Mouse (Mus musculus) macrophage (primary cell): Measurements from ENCODE around the gene Tlx2. TPM values are rescaled to one million over a fixed set of nuclear protein-coding genes. Genes with fewer than 3 reads are reported as not detected.

Source experiments
- H3K27ac ChIP-seq: fragments of 350-480 bp; formaldehyde crosslinking; 2 replicates; pipeline ENCODE4 v1.9.0; 2021
- H3K36me3 ChIP-seq: fragments of 350-480 bp; formaldehyde crosslinking; 2 replicates; pipeline ENCODE4 v1.9.0; 2021; ENCODE audit errors: inconsistent target
- H3K4me3 ChIP-seq: fragments of 350-480 bp; formaldehyde crosslinking; 2 replicates; pipeline ENCODE4 v1.9.0; 2021; ENCODE audit errors: inconsistent target
- H3K79me2 ChIP-seq: fragments of 350-480 bp; formaldehyde crosslinking; 2 replicates; pipeline ENCODE4 v1.9.0; 2021; ENCODE audit errors: inconsistent target
- WGBS: methylation state at CpG from one replicate; pipeline ENCODE4 v1.1.7; 2026; ENCODE audit warnings: inconsistent platforms; ENCODE audit not compliant: missing documents; 5-methylcytosine and 5-hydroxymethylcytosine counted together
- polyA plus RNA-seq: library from polyadenylated mRNA; stranded (reverse); fragments of 250-400 nt; gene quantifications from 3 replicates; pipeline ENCODE4 v1.2.4, GENCODE M21; 2018; ENCODE audit warnings: inconsistent platforms

Tlx2 gene
- polyA plus RNA-seq, 1 experiment from 2014 or later: not detected

DNA sequence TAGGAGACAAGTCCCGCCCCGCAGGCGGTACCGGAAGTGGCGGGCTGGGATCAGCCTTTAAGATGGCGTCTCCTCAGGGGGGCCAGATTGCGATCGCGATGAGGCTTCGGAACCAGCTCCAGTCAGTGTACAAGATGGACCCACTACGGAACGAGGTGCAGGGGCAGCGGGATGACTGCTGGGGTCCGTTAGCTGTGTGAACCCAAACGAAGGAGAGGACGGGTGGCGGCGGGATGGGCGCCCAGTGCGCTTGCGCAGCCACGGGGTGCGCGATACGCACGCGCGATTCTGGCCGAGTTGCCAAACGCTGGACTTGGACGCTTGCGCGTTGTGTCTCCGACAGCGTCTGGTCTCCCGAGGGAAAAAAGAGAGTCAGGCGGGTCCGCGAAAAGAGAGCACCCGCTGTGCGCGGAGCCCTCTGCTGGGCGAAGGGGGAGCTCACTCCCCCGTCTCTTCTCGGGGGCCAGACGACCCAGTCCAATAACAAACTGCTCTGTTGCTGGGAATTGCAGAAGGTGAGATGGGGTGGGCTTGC lies 8.3 kb upstream of the Tlx2 start:
- under 1% methylated on average over 46 of the region's 46 CpGs for WGBS
- Histone ChIP-seq H3K36me3 (peaks cover 18% of the 10 kb centered on the region; the same call in 1 of the 2 replicates), H3K27ac (peak overlapping the region; percentile 68), H3K4me3 (peak overlapping the region; percentile 58), H3K79me2 (peaks cover 8% of the 10 kb centered on the region; the same call in 1 of the 2 replicates)

DNA sequence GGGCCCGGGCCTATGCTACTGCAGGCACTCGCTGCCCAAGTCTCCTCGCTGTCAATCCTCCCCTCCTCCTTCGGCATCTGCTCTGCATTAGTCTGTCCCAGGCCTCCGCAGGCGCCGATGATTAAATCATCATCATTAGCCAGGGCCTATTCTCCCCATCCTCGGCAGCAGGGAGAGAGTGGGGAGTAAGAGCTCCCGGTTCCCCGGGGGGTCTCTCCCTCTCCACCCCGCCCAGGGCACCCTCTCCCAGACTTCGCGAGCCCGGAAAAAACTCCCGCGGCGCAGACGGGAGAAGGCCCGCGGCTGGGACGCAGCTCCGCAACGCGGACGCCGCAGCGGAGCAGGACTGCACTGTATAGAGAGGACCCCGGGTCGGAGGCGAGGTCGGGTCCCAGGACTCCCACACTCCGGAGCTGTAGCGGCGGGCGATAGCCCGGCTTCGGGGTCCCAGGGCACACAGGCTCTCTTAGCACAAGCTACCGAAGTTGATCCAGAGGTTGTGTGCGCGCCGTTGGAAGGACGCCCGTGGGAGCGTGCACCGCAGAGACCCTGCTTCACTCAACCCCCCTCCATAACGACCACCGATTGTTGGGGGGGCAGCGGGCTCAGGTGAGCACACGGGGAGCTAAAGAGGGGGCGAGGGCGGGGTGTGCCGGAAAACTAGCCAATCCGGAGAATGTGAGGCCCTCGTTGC lies 7.7 kb upstream of the Tlx2 start, which contains the start of gene Pcgf1:
Gene Pcgf1, plus strand, starts transcription at position 240 of the 694 bp plus-strand sequence.
- Histone ChIP-seq H3K79me2 (peaks cover 8% of the 10 kb centered on the region; the same call in 1 of the 2 replicates), H3K27ac (peak within 1 kb of the TSS; percentile 68), H3K4me3 (peak within 1 kb of the TSS; percentile 58), H3K36me3 (peaks cover 18% of the 10 kb centered on the region; the same call in 1 of the 2 replicates)
- 2% methylated on average over 52 of the region's 54 CpGs for WGBS

DNA sequence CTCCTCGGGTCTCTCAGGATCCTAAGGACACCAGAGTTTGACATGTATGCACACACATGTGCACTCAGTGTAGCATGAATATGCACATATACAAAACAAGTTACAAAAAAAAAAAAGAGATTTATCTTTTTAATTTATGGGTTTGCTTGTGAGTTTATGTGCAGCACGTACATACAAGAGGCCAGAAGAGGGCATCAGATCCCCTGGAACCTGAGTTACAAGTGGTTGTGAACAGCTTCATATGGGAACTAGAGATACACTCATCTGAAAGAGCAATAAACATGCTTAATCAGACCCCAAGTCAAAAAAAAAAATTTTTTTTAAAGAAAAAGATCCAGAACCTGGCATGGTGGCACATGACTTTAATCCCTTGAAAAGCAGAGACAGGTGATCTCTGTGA lies 4.9 kb upstream of the Tlx2 start:
- no peak overlapping the region for H3K27ac ChIP-seq
- WGBS: 26% methylated on average over 2 of the region's 2 CpGs

DNA sequence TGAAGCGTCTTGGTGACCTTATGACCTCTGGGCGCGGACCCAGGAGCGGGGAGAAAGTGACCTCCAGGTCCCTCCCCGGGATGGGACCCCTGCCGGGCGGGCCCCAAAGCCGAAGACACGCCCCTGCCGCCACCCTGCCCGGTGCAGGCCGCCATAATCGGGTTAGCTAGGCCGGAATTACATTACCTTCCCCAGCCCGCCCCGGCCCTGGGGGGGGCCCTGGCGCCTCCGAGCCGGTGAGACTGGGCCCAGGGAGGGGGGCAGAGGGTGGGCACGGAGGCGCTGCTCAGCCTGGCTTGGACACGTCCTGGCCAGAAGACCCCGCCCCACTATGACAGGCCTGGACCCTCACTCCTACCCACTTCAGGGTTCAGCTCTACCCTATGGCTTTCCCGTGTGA lies 1.1 kb upstream of the Tlx2 start:
- 9% methylated on average over 21 of the region's 24 CpGs for WGBS
- Histone ChIP-seq H3K4me3 (no peak overlapping the region), H3K36me3 (no peaks in the 10 kb centered on the region), H3K27ac (no peak overlapping the region), H3K79me2 (no peaks in the 10 kb centered on the region)

More for the DNA sequence above, 4.9 kb upstream of the Tlx2 start:
- Histone ChIP-seq H3K36me3 (0 out of 2 replicates have a peak, but pooled peaks cover 3% of the 10 kb centered on the region), H3K79me2 (peaks cover 8% of the 10 kb centered on the region; the same call in 1 of the 2 replicates), H3K4me3 (no peak overlapping the region)

DNA sequence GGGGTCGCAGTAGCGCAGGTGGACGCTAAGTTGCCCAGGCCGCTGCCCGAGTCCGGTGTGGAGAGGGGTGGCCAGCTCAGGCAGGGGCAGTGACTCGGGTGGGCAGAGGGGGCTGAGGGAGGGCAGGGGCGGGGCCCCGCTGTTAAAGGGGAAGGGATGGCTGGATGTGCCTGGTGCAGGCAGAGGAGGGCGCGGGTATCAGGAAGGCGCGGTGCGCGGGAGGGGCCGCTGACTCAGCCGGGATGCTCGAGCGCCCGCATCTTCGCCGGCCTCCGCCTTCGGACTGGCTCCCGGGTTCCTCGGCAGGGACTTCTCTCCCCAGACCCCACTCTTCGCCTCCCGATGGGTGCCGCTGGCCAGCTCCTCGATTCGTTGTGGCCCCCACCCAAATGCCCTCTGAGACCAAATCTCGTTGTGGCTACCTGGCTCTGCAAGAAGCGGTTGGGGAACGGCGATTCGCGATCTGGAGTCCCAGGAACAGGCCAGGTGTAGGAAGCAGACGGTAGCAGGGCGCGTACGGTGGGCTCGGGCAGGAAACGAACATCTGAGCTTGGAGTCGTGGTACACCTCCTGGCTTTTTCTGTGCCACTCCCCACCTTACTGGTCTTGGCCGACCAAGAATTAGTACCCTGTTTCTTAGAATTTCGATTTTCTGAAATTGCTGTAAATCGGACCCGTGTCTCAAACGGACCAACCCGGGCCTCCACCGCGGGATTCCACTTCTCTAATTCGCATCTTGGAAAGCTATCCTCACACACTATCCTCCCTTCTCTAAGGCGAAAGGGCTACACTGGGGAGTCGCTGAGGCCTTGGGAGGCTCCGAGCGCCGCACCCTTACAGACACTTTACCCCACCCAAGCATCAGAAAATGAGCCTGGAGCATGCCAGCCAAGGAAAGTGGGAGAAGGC lies 472 bp upstream of the Tlx2 start:
- H3K79me2 ChIP-seq: no peaks in the 10 kb centered on the region
- no peak overlapping the region for H3K27ac ChIP-seq
- WGBS: 4% methylated on average over 57 of the region's 58 CpGs
- H3K36me3 ChIP-seq: no peaks in the 10 kb centered on the region
- no peak overlapping the region for H3K4me3 ChIP-seq

DNA sequence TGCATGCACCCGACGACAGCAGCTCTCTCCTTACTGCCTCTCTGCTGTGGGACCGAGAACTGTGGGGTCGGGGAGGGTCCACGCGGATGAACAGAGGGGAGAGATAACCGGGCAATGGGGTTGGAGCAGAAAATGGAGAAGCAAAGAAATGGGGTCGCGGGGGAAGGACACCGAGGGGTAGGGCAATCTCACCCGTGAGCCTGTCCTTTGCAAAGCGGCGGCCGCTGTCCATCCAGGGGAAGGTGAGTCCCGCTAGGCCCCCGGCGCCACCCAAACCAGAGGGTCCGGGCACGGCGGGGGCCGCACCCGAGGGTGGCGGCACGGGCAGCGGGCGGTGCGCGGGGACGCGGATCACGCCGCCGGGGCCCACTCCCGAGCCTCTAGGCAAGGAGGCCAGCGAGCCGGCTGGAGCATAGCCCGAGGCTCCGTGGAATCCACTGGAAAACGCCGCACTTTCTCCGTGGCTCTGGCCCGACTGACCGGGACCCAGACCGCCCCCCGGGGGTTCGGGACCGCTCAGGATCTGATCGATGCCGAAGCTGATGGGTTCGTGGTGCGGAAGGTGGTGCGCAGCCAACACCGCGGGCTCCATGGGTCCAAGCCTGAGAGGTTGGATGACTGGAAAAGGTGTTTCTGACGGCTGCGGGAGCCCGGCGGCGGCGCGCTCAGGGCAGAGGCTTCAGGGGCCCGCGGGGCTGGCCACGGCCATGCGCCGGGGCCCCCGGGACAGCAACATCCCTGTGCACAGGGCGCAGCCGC lies 426 bp downstream of the Tlx2 start:
- H3K79me2 ChIP-seq: no peaks in the 10 kb centered on the region
- no peaks in the 10 kb centered on the region for H3K36me3 ChIP-seq
- no peak overlapping the region for H3K27ac ChIP-seq
- 6% methylated on average over 67 of the region's 69 CpGs for WGBS
- H3K4me3 ChIP-seq: no peak overlapping the region

DNA sequence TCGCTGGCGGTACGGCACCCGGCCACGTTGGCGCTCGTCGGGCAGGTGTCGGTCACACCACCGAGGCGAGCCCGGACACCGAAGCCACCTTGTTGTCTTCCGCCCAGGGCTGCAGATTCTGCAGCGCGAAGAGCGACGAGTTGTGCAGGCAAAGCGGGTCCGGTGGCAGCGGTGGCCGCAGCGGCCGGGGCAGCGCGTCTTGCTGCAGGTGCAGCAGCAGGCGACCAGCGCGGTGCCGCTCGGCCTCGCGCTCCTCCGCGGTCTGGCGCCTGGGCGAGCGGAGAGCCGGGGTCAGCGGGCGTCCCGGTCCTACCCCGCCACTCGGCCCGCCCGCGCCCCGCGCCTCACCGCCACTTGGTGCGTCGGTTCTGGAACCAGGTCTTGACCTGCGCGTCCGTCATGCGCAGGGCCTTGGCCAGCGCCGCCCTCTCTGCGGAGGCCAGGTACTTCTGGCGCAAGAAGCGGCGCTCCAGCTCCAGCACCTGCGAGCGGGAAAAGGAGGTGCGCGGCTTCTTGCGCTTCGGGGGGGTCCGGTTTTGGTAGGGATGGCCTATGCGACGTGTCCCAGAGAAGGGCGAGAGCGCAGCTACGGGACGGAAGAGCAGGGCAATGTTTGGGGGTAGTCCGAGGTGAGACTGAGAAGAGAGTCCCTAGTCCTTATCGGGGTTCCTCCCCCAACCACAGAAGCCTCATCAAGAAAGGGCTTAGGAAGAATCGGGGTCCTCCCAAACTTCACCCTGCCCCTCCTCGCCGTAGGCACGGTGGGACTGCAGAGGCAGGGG lies 1.2 kb downstream of the Tlx2 start:
- no peak overlapping the region for H3K4me3 ChIP-seq
- H3K27ac ChIP-seq: no peak overlapping the region

DNA sequence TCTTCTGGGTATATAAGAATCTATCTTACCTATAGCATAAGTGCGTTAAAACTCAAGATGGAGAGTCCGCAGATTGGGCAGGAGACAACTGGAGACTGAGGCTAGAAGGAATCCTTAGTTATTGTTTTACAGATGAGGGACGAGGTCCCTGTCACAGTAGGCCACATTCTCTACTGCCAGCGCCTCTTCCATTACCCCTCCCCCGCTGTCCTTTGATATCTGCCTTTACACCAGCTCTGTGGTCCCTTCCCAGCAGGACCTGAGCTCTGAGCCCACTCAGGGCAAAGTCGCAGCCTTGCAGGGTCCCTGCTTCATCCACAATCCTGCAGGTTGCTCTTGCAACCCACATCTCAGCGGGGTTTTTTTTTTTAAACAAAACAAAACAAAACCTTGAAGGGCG lies 1.9 kb downstream of the Tlx2 start:
- Histone ChIP-seq H3K79me2 (no peaks in the 10 kb centered on the region), H3K27ac (no peak overlapping the region), H3K36me3 (no peaks in the 10 kb centered on the region), H3K4me3 (no peak overlapping the region)
- 69% methylated on average over 8 of the region's 8 CpGs for WGBS

More for the DNA sequence above, 1.2 kb downstream of the Tlx2 start:
- Histone ChIP-seq H3K79me2 (no peaks in the 10 kb centered on the region), H3K36me3 (no peaks in the 10 kb centered on the region)
- 5% methylated on average over 73 of the region's 81 CpGs for WGBS

DNA sequence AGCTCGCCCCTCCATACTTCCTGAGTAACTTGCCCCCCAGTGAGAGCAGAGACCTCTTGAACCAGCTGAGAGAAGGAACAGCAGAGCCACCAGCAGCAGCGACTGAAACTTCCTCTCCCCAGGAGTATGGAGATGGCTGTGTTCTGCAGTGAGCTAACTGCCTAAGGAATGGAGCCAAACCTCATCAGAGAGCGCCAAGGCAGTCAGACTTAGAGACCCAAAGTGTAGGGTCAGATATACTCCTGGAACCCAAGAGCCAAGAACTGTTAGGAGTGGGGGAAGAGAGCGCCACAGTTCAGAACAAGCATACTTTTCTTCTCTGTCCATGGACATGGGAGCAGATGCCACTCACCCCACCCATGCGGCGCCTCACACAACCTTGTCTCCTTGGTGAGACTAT lies 3.7 kb downstream of the Tlx2 start:
- no peak overlapping the region for H3K4me3 ChIP-seq
- no peaks in the 10 kb centered on the region for H3K79me2 ChIP-seq
- no peak overlapping the region for H3K27ac ChIP-seq
- no peaks in the 10 kb centered on the region for H3K36me3 ChIP-seq
- WGBS: 51% methylated on average over 6 of the region's 6 CpGs

DNA sequence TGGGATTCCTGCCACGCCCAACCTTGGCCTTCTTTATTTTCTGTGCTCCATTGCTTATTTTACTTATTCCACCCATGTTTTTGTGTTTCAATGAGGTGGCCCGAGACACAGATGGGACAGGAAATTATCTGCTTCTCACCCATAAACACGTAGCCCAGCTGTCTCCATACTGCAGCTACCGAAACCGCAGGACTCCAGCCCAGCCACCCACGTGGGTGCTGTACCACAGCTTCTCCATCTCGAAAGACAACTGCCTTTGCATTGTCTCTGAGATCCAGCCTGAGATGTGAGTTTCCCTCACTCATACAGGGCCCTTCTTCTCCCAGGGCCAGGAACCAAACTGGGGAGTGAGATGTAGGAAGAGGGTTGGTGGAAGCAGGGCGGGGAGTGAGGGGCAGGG lies 4.1 kb downstream of the Tlx2 start:
- no peaks in the 10 kb centered on the region for H3K36me3 ChIP-seq
- H3K4me3 ChIP-seq: no peak overlapping the region
- H3K27ac ChIP-seq: no peak overlapping the region
- no peaks in the 10 kb centered on the region for H3K79me2 ChIP-seq
- WGBS: 57% methylated on average over 8 of the region's 8 CpGs

DNA sequence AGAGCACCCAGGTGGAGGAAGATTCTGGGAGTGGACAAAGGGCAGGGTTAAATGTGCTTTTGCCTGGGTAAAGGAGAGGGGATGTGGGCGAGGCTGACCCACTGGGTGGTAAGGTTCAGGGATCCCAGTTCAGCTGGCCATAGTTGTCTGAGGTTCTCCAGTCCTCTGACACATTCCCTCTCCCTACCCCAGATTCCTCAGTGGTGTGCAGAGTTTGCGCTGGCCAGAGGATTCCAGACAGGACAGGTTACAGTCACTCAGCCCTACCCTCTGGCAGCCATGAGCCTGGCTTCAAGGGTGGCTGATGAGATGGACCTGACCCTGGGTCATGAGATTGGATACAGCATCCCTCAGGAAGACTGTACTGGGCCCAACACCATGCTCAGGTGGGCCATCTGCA lies 11.4 kb downstream of the Tlx2 start:
- H3K36me3 ChIP-seq: peaks cover 20% of the 10 kb centered on the region; the same call in 1 of the 2 replicates
- 100% methylated on average over 1 of the region's 2 CpGs for WGBS
- no peak overlapping the region for H3K4me3 ChIP-seq
- H3K27ac ChIP-seq: no peak overlapping the region
- peaks cover 29% of the 10 kb centered on the region for H3K79me2 ChIP-seq

DNA sequence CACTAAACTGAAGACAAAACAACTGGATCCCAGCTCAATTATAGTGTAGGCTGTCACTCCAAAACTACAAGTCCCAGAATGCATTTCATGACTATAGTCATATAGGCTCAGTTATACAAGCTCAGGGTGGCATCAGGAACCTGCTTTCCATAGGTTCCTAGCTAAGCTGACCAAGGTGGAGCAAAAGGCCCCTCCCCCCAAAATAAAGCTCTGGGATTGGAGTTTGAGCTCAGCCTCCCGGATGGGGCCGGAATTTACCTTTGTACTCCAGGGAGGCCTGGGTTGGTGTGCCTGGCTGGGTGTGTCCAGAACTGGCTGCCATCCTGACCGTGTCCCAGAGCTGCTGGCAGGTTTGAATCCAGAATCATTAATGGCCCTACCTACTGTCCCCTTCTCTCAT lies 12.3 kb downstream of the Tlx2 start, which contains the start of gene Dqx1:
Gene Dqx1, plus strand, starts transcription at position 55 of the 400 bp plus-strand sequence.
- 91% methylated on average over 3 of the region's 3 CpGs for WGBS
- H3K79me2 ChIP-seq: peaks cover 38% of the 10 kb centered on the region
- no peak within 1 kb of the TSS for H3K27ac ChIP-seq
- H3K4me3 ChIP-seq: no peak within 1 kb of the TSS
- peaks cover 20% of the 10 kb centered on the region; the same call in 1 of the 2 replicates for H3K36me3 ChIP-seq

DNA sequence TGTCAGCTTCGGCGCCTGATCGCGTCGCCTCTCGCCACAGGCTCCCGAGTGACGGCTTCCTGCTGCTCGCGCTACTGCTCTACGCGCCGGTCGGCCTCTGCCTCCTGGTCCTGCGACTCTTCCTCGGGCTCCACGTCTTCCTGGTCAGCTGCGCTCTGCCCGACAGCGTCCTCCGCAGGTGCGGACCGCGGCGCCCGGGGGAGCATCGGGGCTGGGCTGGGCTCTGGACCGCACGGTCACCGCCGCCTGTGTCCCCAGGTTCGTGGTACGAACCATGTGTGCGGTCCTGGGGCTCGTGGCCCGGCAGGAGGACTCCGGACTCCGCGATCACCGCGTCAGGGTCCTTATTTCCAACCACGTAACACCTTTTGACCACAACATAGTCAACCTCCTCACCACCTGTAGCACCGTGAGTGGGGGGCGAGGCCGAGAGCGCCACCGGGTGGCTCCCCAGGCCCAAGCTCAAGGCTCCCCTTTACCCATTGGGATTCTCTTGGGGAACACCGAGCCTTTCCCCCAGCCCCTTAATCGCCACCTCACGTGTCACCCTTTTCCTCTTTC lies 15.1 kb downstream of the Tlx2 start, which contains the start of gene Htra2:
Gene Htra2, minus strand, starts transcription at position 403 of the 561 bp plus-strand sequence.
- peaks cover 56% of the 10 kb centered on the region for H3K79me2 ChIP-seq
- under 1% methylated on average over 43 of the region's 50 CpGs for WGBS
- H3K4me3 ChIP-seq: peak within 1 kb of the TSS; percentile 82
- H3K36me3 ChIP-seq: peaks cover 34% of the 10 kb centered on the region; the same call in 1 of the 2 replicates
- H3K27ac ChIP-seq: peak within 1 kb of the TSS; percentile 80
